Mouse (Mus musculus) small intestine, adult 2 months (tissue): ENCODE measurements around the gene Gm20388.

ENCODE experiments used
- CTCF ChIP-seq: fragments of 200-500 bp; IDR thresholded peaks from 2 replicates; pipeline ENCODE4 v1.5.1; 2012; ENCODE audit warnings: low read depth, mild to moderate bottlenecking, control low read depth, inconsistent platforms, low read length, moderate library complexity, mixed read lengths; ENCODE audit not compliant: insufficient replicate concordance, insufficient read length; ENCODE audit errors: extremely low read depth
- POLR2A ChIP-seq: fragments of 200-500 bp; IDR thresholded peaks from 2 replicates; pipeline ENCODE4 v1.6.1; 2012; ENCODE audit warnings: low read depth, mild to moderate bottlenecking, control low read depth, inconsistent platforms, low read length, moderate library complexity

DNA sequence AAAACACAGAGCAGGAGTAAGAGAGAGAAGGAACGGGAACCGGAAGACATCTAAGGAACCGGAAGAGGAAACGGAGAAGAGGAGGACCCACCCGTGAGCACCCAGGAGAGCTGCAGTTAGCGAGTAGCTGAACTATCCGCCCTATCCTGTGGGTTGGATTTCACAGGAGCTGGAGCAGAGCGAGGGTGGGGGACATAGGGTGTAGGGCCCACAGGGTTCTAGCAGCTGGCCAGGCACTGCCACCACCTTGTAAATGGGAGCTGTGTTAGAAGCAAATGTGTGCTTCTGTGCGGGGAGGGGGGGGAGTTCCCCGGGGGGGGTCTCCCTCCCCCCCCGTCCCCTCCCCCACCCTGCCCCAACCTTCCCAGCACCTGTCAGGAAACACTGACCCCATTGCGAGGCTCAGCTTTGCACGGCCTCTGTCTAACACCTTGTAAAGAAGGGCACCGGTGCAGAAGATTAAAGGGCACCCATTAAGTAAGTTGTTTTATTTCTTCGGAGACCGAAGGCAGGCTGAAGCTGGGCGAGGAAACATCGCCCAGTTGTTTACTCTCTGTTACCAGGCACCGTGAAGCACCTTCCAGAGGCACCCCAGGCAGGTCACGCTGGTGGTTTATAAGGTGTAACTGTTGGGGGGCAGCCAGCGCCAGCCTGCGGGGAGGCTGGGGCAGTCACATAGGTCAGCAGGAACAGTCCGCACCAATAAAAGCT is 1573.6 kb downstream of the Gm20388 start:
- TF ChIP-seq POLR2A (no peak), CTCF (no peak)
